Mouse (Mus musculus) embryonic facial prominence, embryonic 10.5 days (tissue): ENCODE measurements around the gene Mad2l1bp. TPM values are rescaled to one million over a fixed set of nuclear protein-coding genes. Genes with fewer than 3 reads are reported as not detected.
A peak's percentile ranks its signal among the peaks of the same experiment; 100 is the strongest.

Experiments
- DNase-seq: peaks from one replicate; pipeline ENCODE4 v3.0.0-alpha.2; 2017; ENCODE audit warnings: low spot score
- H3K27ac ChIP-seq: fragments of 300-500 bp; sonication (generic); replicated peaks from 2 replicates; pipeline ENCODE4 v1.5.1; 2016; ENCODE audit warnings: mild to moderate bottlenecking
- H3K27me3 ChIP-seq: fragments of 300-500 bp; sonication (generic); replicated peaks from 2 replicates; pipeline ENCODE4 v1.6.1; 2016; ENCODE audit warnings: low read depth, mild to moderate bottlenecking; ENCODE audit not compliant: poor library complexity, severe bottlenecking
- H3K36me3 ChIP-seq: fragments of 300-500 bp; sonication (generic); replicated peaks from 2 replicates; pipeline ENCODE4 v1.6.1; 2016; ENCODE audit warnings: mild to moderate bottlenecking, moderate library complexity
- H3K4me1 ChIP-seq: fragments of 300-500 bp; sonication (generic); 2 replicates; pipeline ENCODE4 v1.6.1; 2016
- H3K4me3 ChIP-seq: fragments of 300-500 bp; sonication (generic); 2 replicates; pipeline ENCODE4 v1.5.1; 2016; ENCODE audit warnings: mild to moderate bottlenecking, moderate library complexity
- H3K9me3 ChIP-seq: fragments of 300-500 bp; sonication (generic); 2 replicates; pipeline ENCODE4 v1.6.1; 2016; ENCODE audit warnings: mild to moderate bottlenecking
- WGBS: fragments of 180-500 bp; shearing (Covaris S2); methylation state at CpG from one replicate; pipeline ENCODE4 v1.1.7; 2016; 5-methylcytosine and 5-hydroxymethylcytosine counted together
- polyA plus RNA-seq: library from polyadenylated mRNA; unstranded; fragments of >200 nt; fragmentation: Nextera tagmentation; extraction: Ambion mirVana; gene quantifications from 2 replicates; pipeline ENCODE4 v1.2.1, GENCODE M21; 2016

Gene Mad2l1bp
- polyA plus RNA-seq, 1 experiment from 2014 or later, result 36.6 TPM

GRCm38 (mm10) chr17:46164791-46165190 lies 11.4 kb upstream of the Mad2l1bp start:
- H3K27ac ChIP-seq, result no peak overlapping the region
- WGBS, result 97% methylated on average over 10 of the region's 10 CpGs
- no peak for DNase-seq
- no peaks in the 10 kb centered on the region for H3K27me3 ChIP-seq
- peaks cover 25% of the 10 kb centered on the region for H3K4me1 ChIP-seq
- no peaks in the 10 kb centered on the region for H3K9me3 ChIP-seq
- H3K4me3 ChIP-seq, result no peak overlapping the region
- peaks cover 73% of the 10 kb centered on the region for H3K36me3 ChIP-seq

GRCm38 (mm10) chr17:46164301-46164700 lies 10.9 kb upstream of the Mad2l1bp start:
- DNase-seq, result no peak
- WGBS, result 91% methylated on average over 8 of the region's 8 CpGs
- peaks cover 30% of the 10 kb centered on the region for H3K4me1 ChIP-seq

GRCm38 (mm10) chr17:46162951-46163421 lies 9.6 kb upstream of the Mad2l1bp start:
- Histone ChIP-seq H3K27ac (no peak overlapping the region), H3K4me1 (peaks cover 32% of the 10 kb centered on the region), H3K9me3 (no peaks in the 10 kb centered on the region), H3K27me3 (no peaks in the 10 kb centered on the region), H3K36me3 (peaks cover 55% of the 10 kb centered on the region), H3K4me3 (peak overlapping the region; percentile 11; the same call in 1 of the 2 replicates)
- 91% methylated on average over 9 of the region's 9 CpGs for WGBS
- DNase-seq, result no peak

More at GRCm38 (mm10) chr17:46164301-46164700, 10.9 kb upstream of the Mad2l1bp start:
- H3K9me3 ChIP-seq, result no peaks in the 10 kb centered on the region
- no peaks in the 10 kb centered on the region for H3K27me3 ChIP-seq
- peaks cover 68% of the 10 kb centered on the region for H3K36me3 ChIP-seq
- no peak overlapping the region for H3K27ac ChIP-seq
- H3K4me3 ChIP-seq, result no peak overlapping the region

DNA sequence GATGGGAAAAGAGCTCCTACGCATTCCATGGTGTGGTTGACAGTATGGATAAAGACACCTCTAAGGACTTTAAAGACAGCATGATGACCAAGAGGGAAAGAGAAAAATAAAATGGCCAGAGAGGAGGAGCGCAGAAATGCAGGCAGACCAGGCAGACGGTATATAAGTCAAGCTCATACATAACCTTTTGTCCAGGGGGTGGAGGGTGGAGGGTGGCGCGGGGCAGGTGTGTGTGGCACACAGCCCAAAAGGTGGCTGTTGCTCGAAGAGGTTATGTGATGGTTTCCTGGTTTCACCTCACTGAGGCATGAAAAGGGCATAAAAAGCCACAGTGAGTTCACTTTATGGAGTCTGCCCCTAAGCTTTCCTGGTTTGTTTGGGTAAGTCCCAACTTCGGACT lies 9.2 kb upstream of the Mad2l1bp start:
- Histone ChIP-seq H3K27me3 (no peaks in the 10 kb centered on the region), H3K4me1 (peaks cover 32% of the 10 kb centered on the region), H3K27ac (no peak overlapping the region), H3K9me3 (no peaks in the 10 kb centered on the region), H3K4me3 (no peak overlapping the region; the same call in 1 of the 2 replicates), H3K36me3 (peaks cover 50% of the 10 kb centered on the region)
- DNase-seq, result no peak
- WGBS, result 95% methylated on average over 7 of the region's 7 CpGs

DNA sequence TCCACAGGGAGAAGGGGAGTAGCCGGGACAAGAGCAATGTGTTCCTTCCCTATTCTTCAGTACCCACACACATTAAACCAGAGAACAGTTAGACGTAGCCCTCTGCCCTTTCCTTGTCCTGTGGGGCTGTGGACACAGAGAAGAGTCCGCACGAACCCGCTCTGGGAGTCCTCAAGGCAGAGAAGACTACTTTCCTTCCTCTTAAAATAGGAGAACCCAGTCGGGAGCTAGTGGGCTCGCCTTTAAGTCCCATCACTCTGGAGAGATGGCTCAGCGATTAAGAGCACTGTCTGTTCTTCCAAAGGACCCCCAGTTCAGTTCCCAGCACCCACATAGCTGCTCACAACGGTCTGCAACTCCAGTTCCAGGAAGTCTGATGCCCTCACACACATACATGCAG lies 8.4 kb upstream of the Mad2l1bp start:
- Histone ChIP-seq H3K36me3 (peaks cover 42% of the 10 kb centered on the region), H3K4me1 (peaks cover 32% of the 10 kb centered on the region), H3K27me3 (no peaks in the 10 kb centered on the region), H3K27ac (peak overlapping the region; percentile 91), H3K4me3 (peak overlapping the region; percentile 86), H3K9me3 (no peaks in the 10 kb centered on the region)
- DNase-seq, result no peak
- WGBS, result 55% methylated on average over 9 of the region's 9 CpGs

DNA sequence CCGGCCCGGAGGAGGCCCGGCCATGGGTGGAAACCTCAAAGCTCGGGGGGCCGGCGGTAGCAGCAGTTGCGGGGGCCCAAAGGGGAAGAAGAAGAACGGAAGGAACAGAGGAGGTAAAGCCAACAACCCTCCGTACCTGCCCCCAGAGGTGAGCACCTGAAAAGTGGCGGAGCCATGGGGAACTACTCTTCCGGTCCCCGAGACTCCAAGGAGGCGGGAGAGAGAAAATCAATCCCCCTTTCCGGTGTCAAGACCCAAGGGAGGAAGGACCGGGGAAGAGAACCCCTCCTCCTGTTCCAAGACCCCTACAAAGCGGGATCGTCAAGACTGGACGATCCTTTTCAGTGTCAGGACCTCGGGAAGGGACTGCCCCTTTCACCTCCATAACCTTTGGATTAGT lies 7.8 kb upstream of the Mad2l1bp start:
- WGBS, result under 1% methylated on average over 19 of the region's 19 CpGs
- no peak for DNase-seq
- peak overlapping the region; percentile 91 for H3K27ac ChIP-seq

DNA sequence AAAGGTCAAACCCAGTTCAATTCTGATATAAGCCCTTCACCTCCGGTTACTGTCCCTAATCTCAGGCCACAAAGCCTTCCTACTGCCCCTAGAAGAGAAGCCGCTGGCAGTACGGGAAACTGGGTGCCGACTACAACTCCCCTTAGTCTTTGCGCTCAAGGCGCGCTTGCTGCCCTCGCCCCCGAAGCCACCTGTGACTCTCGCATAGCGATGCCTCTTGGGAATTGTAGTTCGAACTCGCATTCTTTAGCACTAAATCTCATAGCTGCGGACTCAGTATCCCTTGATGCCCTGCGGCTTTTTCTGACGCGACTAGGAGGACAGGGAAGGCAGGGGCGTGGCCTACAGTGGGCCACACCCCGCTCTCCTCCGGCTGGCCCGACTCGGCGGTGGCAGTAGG lies 7.3 kb upstream of the Mad2l1bp start, which contains the start of gene Gtpbp2:
TSS of gene Gtpbp2 (plus strand) at position 347 of the 400 bp plus-strand sequence.
- Histone ChIP-seq H3K27me3 (no peaks in the 10 kb centered on the region), H3K4me3 (peak within 1 kb of the TSS; percentile 86), H3K27ac (peak within 1 kb of the TSS; percentile 91), H3K4me1 (peaks cover 32% of the 10 kb centered on the region), H3K36me3 (peaks cover 32% of the 10 kb centered on the region), H3K9me3 (no peaks in the 10 kb centered on the region)
- peak; percentile 98 for DNase-seq
- WGBS, result under 1% methylated on average over 23 of the region's 23 CpGs

More for the DNA sequence above, 7.8 kb upstream of the Mad2l1bp start:
- Histone ChIP-seq H3K4me1 (peaks cover 32% of the 10 kb centered on the region), H3K9me3 (no peaks in the 10 kb centered on the region), H3K4me3 (peak overlapping the region; percentile 86), H3K36me3 (peaks cover 37% of the 10 kb centered on the region), H3K27me3 (no peaks in the 10 kb centered on the region)

DNA sequence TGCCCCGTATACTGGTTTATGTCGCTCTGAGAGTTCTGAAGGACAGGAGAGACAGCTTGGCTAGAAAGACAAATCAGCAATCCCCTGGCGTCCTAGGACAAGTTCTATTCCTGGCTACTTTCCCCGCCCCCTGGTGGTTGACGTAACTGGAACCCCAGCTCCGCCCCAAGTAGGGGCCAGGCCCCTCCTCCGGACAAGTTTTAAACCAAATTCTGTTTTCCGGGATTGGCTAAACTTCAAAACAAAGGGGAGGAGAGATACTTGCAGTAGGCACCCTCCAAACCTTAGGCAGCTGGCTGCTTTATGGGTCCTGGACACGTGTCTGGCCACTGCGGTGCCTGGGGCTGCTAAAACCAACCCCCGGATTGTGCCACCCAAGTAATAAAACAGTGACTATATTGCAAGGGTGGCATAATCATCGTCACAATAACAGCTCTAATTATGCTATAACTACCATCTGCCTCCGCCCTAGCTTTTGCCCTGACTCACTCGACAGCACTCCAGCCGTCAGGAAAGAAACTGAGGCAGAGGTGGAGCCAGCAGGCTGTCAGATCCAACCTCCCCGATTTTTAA lies 6.8 kb upstream of the Mad2l1bp start:
- peak overlapping the region; percentile 86 for H3K4me3 ChIP-seq
- H3K9me3 ChIP-seq, result no peaks in the 10 kb centered on the region
- peak; percentile 89 for DNase-seq
- H3K4me1 ChIP-seq, result peaks cover 32% of the 10 kb centered on the region
- WGBS, result under 1% methylated on average over 16 of the region's 16 CpGs
- H3K36me3 ChIP-seq, result peaks cover 27% of the 10 kb centered on the region
- no peaks in the 10 kb centered on the region for H3K27me3 ChIP-seq
- peak overlapping the region; percentile 91 for H3K27ac ChIP-seq

DNA sequence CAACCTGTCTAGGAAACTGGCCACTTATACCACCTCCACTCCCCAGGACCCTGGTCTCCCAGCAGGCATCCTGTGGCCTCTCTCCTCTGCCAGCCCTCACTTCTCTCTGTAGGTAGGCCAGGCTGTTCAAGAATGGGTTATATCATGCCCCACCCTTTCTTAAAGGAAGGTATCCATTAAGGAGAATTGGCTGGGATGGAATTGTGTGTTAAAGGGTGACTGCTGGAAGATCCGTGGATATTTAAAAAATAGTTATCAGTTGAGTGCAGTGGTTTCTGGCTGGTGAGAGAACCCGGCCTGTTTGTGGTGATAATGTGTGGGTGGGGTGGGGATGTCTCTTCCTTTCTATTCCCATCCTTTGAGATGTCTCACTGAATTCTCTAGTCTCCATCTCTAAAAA lies 5.9 kb upstream of the Mad2l1bp start:
- Histone ChIP-seq H3K4me1 (peaks cover 32% of the 10 kb centered on the region), H3K27me3 (no peaks in the 10 kb centered on the region), H3K27ac (peak overlapping the region; percentile 91), H3K36me3 (peaks cover 17% of the 10 kb centered on the region), H3K9me3 (no peaks in the 10 kb centered on the region), H3K4me3 (peak overlapping the region; percentile 86)
- no peak for DNase-seq
- WGBS, result 72% methylated on average over 2 of the region's 2 CpGs

- Histone ChIP-seq H3K9me3 (no peaks in the 10 kb centered on the region), H3K36me3 (no peaks in the 10 kb centered on the region), H3K27me3 (no peaks in the 10 kb centered on the region), H3K4me3 (no peak overlapping the region), H3K27ac (no peak overlapping the region), H3K4me1 (peaks cover 36% of the 10 kb centered on the region)
- WGBS, result 85% methylated on average over 8 of the region's 8 CpGs
- DNase-seq, result no peak
Observed at GRCm38 (mm10) chr17:46157131-46157530, 3.8 kb upstream of the Mad2l1bp start.

DNA sequence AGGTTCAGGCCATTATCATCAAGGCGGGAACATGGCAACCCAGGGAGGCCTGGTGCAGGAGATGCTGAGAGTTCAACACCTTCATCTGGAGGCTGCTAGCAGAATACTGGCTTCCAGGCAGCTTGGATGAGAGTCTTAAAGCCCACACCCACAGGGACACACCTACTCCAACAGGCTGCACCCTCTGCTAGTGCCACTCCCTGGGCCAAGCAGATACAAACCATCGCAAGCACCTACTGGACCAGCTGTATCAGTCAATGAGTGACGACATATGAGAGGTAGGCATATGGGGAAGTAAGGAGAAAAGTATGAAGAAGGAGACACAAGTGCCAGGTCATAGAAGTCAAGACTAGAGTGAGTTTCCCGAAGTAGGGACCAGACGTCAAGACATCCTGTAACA lies 3.3 kb upstream of the Mad2l1bp start:
- no peak overlapping the region for H3K27ac ChIP-seq
- DNase-seq, result no peak
- H3K36me3 ChIP-seq, result peaks cover under 1% of the 10 kb centered on the region
- peaks cover 32% of the 10 kb centered on the region for H3K4me1 ChIP-seq
- WGBS, result 89% methylated on average over 5 of the region's 5 CpGs
- H3K27me3 ChIP-seq, result no peaks in the 10 kb centered on the region
- H3K4me3 ChIP-seq, result no peak overlapping the region
- H3K9me3 ChIP-seq, result no peaks in the 10 kb centered on the region

DNA sequence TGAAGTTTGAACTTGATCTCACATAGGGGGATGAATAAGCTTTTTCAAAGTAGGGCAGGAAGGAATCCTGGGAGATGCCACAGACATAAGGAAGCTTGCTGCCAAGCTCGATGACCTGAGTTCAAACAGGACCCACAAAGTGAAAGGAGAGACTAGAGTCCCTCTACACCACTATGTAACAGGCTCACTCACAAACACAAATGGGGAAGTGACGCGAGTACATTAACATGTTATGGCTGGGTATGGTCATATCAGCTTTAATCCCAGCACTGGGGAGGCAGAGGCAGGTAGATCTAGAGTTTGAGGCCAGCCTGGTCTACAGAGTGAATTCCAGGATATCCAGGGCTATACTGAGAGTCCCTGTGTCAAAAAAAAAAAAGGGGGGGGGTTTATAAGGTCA lies 983 bp upstream of the Mad2l1bp start:
- Histone ChIP-seq H3K4me3 (no peak overlapping the region), H3K9me3 (no peaks in the 10 kb centered on the region), H3K27me3 (no peaks in the 10 kb centered on the region), H3K4me1 (peaks cover 19% of the 10 kb centered on the region), H3K27ac (no peak overlapping the region), H3K36me3 (peaks cover 10% of the 10 kb centered on the region)
- 92% methylated on average over 3 of the region's 3 CpGs for WGBS
- no peak for DNase-seq
